Mouse (Mus musculus) brain, embryonic 14.5 days (tissue): ENCODE data around the gene Mettl24. TPM values are rescaled to one million over a fixed set of nuclear protein-coding genes. Genes with fewer than 3 reads are reported as not detected.
A peak's percentile ranks its signal among the peaks of the same experiment; 100 is the strongest.

Source experiments
- DNase-seq: peaks from one replicate; pipeline ENCODE4 v3.0.0-alpha.2; 2011; ENCODE audit warnings: low read depth
- CTCF ChIP-seq: fragments of 200-500 bp; IDR thresholded peaks from 2 replicates; pipeline ENCODE4 v1.5.1; 2012; ENCODE audit warnings: inconsistent platforms, mild to moderate bottlenecking, moderate library complexity, borderline replicate concordance; ENCODE audit not compliant: insufficient read depth, insufficient read length; ENCODE audit errors: extremely low read depth
- POLR2A ChIP-seq: fragments of 200-500 bp; IDR thresholded peaks from 2 replicates; pipeline ENCODE4 v1.6.1; 2012; ENCODE audit warnings: mild to moderate bottlenecking, inconsistent platforms, borderline replicate concordance; ENCODE audit not compliant: poor library complexity, insufficient read depth, insufficient read length, severe bottlenecking; ENCODE audit errors: extremely low read depth
- polyA plus RNA-seq: library from polyadenylated mRNA; depleted of rRNA; stranded (reverse); fragments of >200 nt; gene quantifications from 2 replicates; pipeline ENCODE4 v1.2.3, GENCODE M21; 2012; rRNA removed

Mettl24 gene
- polyA plus RNA-seq, result 0.19 and 0.26 TPM in 2 replicates

DNA sequence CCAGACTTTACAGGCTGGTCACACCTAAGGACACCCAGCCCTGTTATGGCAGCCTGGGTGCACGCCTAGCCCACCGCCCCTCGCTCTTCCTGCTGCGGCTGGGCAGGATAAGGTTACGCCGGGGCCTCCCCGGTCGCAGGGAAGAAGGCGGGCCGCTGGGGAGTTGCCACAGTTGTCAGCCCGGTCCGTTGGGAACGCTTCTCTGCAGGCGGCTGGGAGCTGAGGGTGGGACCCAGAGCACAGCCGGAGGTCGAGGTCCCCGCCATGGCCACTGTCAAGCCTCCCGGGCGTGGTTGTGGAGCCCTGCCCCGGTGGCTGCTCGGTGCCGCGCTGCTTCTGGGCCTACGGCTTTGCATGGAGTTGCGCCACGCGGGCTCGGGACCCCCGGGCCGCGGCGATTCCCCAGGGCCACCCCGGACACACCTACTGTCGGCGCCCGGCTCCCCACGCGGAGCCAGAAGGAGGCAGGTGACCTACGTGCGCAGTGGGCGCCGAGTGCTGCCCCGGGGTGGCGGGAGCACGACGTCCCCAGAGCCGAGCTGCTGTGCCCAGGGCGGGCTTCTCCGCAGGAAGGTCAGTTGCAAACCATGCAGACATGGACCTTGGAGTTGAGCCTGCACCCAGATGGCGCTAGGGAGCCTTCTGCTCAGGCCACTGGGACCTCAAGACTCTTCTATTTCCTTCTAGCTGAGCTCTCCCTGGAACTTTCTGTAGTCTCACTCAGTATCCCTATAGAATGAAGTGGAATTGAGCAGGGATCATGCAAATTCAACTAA is at the start of gene Mettl24:
Gene Mettl24 (plus strand): TSS at position 191 of the 776 bp plus-strand sequence.
- peak; percentile 83 for DNase-seq
- peak; percentile 61 for TF ChIP-seq CTCF
- TF ChIP-seq POLR2A, result 0 out of 2 replicates have a peak, but pooled peaks have one; percentile 12

DNA sequence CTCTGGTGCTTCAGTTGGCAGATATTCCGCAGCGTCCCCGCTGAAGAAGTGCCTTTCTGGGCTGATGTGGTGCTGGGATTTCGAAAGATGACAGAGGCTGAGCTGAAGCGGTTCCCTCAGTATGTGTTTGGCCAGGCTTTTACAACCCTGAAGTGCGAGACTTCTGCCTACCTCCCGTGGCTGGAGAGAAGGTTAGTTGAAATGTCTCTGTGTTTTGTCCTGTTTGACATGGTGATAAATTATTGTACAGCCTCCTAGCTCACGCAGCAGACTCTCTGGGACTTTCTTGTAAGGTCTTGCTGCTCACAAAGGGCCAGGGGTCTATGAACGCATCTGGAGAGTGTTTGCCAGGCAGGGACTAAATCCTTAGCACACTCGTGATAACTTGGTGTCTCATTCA is 45.8 kb upstream of the Mettl24 start:
- no peak for TF ChIP-seq POLR2A
- no peak for TF ChIP-seq CTCF
- DNase-seq, result no peak

DNA sequence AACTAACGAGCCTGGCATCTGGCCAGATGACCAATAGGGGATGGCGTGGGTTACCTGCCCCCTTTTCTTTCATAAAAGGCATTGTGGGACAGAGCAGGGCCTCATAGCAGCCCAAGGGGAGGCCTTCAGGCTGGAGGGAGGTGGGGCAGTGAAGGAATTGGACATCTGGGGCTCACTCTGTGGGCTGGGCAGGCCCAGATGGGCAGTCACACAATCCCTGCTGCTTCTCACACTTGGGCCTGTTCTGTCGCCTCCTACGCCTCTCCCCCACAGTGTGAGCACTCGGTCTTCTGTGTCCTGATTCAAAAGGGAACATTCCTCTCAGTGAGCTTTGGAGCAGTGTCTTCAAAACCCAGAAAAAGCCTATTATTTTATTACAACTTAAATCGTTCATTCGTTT is 44.8 kb upstream of the Mettl24 start:
- peak; percentile 47 for DNase-seq
- TF ChIP-seq POLR2A (no peak), CTCF (no peak)

DNA sequence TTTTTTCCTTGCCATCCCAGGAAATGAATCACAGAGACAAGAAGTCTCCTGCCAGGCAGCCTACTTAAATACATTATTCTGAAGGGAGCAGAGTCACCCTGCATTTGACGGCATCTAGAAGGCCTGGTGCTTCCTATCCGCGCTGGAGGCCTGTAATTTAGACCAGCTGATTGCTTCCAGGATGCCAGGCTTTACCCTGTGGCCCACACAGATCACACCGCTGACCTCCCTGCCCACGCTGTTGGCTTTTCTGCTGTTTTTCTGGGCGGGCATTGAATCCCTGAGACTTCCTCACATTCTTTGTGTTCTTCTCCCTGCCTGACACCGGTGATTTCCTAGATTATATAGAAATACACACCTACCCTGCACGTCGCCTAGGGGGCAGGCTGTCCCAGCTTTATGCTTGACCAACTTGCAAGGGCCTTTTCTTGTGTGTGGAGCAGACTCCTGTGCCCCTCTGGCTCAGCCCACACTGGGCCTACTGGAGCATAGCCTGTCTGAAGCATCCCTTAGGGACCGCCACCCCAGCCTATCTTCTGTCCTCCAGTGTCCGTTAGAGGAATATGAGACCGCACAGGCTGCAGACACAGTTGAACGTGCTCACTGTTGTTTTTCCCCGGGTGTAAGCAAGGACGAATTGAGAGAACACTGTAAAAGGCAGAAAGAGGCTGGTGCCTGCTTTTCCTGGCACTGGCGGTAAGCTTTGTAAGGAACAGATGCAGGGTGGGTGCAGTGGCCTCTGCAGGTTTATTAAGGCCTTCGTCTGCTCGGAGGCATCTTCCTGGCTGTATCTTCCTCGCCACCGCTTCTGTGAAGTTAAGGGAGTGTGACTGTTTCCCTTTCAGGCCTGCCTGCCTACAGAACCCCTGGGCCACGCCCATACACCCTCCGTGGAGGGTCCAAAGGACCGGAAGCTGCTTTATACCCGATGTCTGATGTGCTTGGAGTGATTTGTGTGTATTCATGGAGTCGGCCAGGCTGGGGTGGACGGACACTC is 44.0 kb upstream of the Mettl24 start:
- TF ChIP-seq POLR2A (no peak), CTCF (peak; percentile 27; the same call in 1 of the 2 replicates)
- peak; percentile 45 for DNase-seq

DNA sequence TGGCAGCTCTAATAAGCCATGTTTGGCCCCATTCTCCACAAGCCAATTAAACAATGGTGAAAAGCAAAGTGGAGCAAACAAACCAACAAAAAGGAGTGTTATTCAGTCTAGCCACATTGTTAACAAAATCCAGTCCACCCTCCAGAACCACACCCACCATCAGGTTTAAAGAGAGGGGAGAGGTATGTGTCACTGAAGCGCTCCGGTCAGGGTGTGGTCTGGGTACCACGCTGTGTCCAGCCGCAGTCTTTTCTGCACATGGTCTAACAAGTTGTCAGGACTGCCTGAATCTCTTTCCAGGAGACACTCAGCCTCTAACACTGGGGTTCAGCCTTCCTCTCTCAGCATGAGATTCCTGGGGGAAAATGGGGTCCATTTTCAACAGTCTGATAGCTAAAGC is 42.7 kb upstream of the Mettl24 start:
- no peak for DNase-seq
- TF ChIP-seq POLR2A (no peak), CTCF (no peak)

DNA sequence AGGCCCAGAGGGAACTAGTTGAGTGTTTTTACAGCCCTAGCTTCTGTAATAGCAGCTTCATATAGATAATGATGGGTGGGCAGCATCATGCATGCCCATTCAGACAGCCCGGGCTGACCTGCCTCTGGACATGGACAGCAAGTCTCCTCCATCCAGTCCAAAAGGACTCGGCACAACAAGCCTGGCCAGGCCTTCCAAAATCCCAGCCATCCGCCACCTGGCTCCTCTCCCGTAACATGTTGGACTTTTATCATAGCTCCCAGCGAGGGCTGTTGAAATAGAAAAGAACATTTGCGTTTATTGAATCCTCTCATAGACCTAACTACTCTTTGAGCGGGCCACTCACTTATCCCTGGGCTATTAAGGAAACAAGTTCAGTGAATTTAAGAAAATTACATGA is 41.2 kb upstream of the Mettl24 start:
- DNase-seq, result no peak
- no peak for TF ChIP-seq POLR2A
- no peak for TF ChIP-seq CTCF

DNA sequence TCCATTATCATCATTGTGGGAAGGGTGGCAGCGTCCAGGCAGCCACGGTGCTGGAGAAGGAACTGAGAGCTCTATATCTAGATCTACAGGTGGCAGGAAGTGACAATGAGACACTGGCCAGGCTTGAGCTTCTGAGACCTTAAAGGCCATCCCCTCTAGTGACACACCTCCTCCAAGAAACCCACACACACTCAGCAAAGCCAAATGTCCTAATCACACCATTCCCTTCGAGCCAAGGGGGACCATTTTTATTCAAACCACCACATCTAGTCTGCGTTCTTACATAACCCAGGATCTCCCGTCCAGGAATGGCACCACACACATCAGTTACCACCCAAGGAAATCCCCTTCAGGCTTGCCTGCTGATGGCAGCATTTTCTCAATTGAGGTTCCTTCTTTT is 40.0 kb upstream of the Mettl24 start:
- no peak for DNase-seq
- TF ChIP-seq POLR2A, result no peak
- TF ChIP-seq CTCF, result no peak

DNA sequence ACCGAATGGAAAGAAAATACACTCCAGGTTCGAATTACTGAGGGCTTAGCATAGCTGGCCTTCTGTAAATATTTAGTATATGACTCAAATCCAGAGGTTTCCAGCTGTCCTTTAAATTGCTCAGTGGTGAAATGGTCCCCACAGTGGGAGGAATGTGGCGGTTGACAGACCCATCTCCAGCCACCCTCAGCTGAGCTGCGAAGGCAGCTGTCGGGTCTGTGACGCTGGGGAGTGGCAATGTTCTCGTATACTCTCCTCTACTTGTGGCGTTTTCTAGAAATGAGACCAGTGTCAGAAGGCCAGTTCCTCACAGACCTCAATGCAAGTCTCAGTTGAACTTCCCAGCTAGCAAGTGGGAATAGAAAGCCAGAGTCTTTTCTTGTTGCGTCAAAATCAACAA is 38.6 kb upstream of the Mettl24 start:
- no peak for DNase-seq
- TF ChIP-seq CTCF (no peak), POLR2A (no peak)

DNA sequence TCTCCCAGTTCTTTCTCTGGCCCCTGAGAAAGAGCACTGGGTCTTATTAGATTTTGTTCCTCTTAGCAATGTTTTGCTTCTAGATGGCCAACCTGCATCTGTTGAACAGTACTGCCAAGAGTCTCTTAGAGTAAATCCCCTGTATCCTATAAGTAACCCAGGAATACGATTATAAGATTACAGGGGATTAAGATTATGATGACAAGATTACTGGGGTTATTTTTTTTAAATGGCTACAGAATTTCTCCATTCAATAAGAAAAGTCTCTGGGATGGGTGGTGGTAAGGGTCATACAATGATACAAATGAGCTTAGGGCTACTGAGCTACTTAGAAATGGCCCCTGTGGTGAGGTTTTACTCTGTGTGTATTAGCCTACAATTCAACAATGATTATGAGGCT is 37.7 kb upstream of the Mettl24 start:
- DNase-seq, result no peak
- TF ChIP-seq CTCF (no peak), POLR2A (no peak)

DNA sequence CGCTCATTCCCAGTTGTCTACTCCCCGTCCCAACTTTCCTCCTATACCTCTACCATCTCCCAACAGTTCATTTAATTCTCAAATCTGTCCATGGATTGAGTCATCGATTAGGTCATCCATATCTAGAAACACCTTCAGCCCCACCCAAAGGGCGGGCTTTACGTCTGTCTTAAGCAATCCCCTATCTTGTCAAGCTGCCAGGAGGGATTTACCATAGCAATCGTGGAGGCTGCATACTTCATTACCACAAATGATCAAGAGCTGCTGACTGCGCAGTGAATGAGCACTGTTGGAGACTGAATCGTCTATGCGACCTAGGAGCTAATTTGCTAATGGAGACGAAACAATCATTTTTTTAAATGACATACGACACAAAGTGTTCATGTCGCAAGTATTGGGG is 34.3 kb upstream of the Mettl24 start:
- TF ChIP-seq POLR2A (no peak), CTCF (no peak)
- DNase-seq, result no peak

DNA sequence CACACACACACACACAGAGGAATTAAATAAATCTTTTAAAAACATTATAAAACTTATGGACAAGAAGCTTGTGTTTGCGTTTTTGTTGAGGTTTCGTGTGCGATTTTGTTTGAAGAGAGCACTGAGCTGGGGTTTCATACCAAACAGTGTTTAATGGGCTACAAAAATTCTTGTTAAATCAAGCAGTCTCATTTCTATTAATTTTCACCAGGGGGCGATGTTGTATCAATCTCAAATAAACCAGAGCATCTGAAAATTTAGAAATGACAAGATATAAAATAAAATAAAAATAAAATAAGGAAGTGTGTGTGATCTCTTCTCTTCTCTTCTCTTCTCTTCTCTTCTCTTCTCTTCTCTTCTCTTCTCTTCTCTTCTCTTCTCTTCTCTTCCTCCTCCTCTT is 33.4 kb upstream of the Mettl24 start:
- peak; percentile 85 for DNase-seq
- TF ChIP-seq POLR2A (no peak), CTCF (no peak)
